Mouse (Mus musculus): ENCODE results near the gene Prkn. TPM values are rescaled to one million over a fixed set of nuclear protein-coding genes. Genes with fewer than 3 reads are reported as not detected.

Gene Prkn
- total RNA-seq, 2 experiments from 2014 or later: 14.0 to 21.0 TPM

DNA sequence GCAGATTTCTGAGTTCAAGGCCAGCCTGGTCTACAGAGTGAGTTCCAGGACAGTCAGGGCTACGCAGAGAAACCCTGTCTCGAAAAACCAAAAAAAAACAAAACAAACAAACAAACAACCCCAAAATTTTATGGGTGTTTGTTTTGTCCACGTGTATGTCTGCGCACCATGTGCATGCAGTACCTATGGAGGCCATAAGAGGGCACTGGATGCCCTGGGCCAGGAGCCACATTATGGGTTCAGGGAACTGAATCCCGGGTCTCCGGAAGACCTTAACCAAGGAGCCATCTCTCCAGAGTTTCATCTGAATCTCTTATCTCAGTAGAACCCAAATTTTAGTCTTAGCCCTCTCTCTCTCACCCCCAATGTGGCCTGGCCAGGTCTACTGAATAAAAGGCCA is 1263.6 kb downstream of the Prkn start:
- no peak for DNase-seq (ENCODE audit: extremely low spot score in 1 of 2, low spot score in 1 of 2)

GRCm38 (mm10) chr17:12104245-12104644 is 1264.1 kb downstream of the Prkn start:
- DNase-seq (ENCODE audit: extremely low spot score in 1 of 2, low spot score in 1 of 2): no peak

- no peak for DNase-seq (ENCODE audit: extremely low spot score in 1 of 2, low spot score in 1 of 2)
These were observed 1264.5 kb downstream of the Prkn start for GRCm38 (mm10) chr17:12104690-12105089.

DNA sequence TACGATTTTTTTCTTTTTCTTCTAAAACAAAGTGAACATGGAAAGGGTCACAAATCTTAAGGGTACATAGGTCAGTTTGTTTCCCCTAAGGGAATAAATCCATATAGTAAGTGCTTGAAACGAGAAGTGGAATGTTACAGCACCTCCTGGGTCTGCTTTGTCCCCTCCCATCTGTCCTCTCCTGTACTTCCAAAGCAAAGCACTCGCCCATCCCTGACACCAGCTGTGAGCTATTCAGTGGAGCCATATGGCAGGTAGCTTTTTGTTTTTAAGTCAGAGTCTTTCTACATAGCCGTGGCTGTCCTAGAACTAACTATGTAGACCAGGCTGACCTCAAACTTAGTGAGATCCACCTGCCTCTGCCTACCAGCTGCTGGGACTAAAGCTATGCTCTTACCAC is 1266.1 kb downstream of the Prkn start:
- DNase-seq (ENCODE audit: extremely low spot score in 1 of 2, low spot score in 1 of 2): no peak

Other genes starting within 250 kb of the Prkn start
- gene Pacrg, start 73 bp upstream of the Prkn start, total RNA-seq (2021): 10 to 100 TPM; 19.3 to 22.0 TPM

Measured in layer of hippocampus, postnatal 25 days (tissue).